Mouse (Mus musculus) adrenal gland, postnatal 36 days (tissue): ENCODE measurements at regions not wholly inside any gene's neighbourhood (a gene's known extent, or its start where the extent isn't known, plus 50 kb on each side); places are given as distances from the start of the nearest gene placed in this dataset.
A peak's percentile ranks its signal among the peaks of the same experiment; 100 is the strongest.

Experiments
- DNase-seq, 2 experiments: peaks; one replicate each; pipeline ENCODE4 v3.0.0; 2021; ENCODE audit warnings: mixed read lengths in 1 of 2

DNA sequence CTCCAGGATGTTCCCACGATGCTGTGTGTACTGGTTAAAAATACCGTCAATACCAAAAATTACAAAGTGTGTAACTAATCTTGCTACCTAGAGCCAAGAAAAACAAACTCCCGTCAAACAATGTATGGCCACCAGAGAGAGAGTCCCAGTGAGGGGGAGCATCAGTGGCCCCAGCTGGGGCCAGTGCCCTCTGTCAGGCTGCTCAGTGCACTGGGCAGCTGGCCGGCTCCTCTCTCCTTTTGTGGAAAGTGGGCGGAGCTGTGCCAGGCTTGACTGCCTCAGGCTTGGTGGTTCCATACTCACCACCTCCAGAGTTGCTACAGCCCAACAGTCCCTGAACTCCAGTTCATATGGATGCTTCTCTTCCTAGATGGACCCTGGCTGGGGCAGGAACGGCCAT lies 53.8 kb upstream of the Sept5 start:
- DNase-seq, result peak; percentile 17 to 26

DNA sequence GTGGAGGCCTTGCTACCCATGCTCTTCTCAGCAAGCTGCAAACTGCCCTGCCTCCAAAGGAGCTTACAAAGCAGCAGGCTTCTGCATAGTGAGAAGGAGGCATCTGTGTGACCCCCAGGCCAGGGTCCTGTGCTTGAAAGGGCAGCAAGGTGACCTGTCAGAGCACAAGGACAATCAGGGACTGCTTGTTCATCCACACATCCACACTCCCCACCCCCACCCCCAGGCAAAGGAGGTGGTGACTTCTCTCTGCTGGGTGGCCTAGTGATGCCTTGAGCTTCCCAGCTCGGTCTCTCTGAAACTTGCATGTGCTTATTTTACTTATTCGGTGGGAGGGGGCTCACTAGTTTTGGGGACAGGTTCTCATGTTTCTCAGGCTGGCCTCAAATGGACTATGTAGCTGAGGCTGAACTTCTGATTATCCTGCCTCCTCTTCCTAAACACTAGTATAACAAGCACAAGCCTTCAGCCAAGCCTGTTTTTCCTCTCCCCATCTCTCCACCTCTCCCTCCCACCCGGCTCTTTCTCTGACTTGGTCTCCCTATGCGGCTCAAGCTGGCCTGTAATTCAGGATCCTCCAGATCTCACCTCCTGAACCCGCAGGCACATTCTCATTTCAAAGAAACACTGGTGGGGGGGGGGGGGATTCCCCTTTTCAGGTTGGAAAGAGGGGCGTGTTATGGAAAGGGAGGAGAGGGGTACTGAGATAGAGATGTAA lies 56.4 kb upstream of the Sept5 start:
- no peak for DNase-seq

- peak; percentile 95 for DNase-seq
Measured at GRCm38 (mm10) chr16:18686916-18687315, 57.2 kb upstream of the Sept5 start.

DNA sequence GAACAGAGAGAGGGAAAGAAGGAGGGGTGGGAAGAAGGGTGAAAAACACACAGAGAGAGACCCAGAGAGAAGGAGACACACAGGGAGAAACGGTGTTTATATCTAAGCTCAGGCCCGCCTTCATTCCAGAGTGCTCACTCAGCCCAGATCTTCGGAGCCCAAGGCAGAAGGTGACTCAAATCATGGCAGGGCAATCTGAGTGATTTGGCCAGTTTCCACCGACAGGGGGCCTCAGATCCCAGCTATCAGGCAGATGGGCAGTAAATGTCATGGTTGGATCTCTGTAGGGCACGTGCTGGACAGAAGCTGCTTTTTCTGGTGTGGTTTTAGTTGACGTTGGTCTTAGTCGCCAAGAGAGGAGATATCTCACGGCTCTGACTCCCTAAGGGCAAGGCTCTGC lies 57.6 kb upstream of the Sept5 start:
- peak; percentile 90 for DNase-seq

DNA sequence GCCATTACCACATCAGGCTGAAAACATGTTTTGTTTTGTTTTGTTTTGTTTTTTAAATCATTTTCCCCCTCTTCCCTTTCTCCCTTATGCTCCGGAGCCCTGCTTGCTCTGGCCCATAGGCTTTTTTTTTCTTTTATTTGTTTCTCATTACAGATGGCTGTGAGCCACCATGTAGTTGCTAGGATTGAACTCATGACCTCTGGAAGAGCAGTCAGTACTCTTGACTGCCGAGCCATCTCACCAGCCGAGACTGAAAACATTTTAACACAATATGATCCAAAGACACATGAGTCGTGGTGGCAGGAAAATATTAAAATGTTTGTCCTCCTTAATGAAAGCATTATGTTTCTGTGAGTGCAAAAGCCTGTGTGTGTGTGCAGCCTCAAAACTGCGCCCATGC lies 65.8 kb upstream of the Sept5 start:
- DNase-seq, result no peak

- peak; percentile 89 to 93 for DNase-seq
Measured at GRCm38 (mm10) chr16:18696074-18696819, 66.5 kb upstream of the Sept5 start.

GRCm38 (mm10) chr16:18696820-18697168 lies 67.0 kb upstream of the Sept5 start:
- no peak for DNase-seq

GRCm38 (mm10) chr16:18704126-18704525 lies 72.5 kb upstream of the Cldn5 start:
- DNase-seq, result no peak

DNA sequence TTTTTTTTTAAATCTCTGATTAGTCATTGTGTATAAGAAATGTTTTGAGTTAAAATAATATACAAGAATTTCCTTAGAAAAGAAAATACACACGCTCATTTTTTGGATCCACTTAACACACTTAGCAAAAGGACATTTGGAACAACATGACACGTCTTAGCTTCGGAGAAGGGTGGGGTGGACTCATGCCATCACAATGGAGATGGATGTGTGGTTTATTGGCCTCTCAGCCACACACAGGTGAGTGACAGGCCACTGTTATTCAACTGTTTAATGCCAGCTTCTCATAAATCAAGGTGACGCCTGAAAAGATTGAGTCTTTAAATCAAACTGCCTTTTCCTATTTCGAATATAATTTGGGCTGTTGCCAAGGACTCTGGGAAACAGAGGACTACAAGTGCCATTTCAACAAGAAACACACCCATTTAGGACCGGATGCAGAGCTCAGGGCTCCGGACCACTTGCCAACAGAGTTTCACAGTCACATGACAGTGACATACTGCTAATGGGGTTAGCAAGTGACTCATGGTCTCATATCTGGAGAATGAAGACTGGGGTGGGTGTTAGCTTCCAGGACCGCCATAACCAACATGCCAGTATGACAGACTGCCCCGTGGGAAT lies 71.5 kb upstream of the Cldn5 start:
- peak; percentile 40 to 48 for DNase-seq

DNA sequence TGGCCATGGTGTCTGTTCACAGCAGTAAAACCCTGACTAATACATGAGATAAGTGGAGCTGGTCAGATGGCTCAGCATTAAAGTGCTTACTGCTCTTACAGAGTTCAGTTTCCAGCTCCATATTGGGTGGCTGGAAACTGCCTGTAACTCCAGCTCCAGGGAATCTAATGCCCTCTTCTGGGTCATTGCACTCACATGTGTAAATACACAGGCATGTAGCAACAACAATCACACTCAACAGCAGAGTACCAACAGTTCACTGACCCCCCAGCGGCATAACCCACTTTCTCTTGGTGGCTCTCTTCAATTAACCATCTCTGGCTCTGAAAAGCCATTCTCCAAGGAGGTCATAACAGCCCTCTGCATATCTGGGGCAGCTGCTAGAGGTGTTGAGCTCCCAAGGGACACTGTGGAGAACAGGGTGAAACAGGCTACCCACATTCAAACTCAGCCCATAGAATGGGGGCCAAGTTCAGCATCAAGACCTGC lies 65.0 kb upstream of the Cldn5 start:
- DNase-seq, result no peak

GRCm38 (mm10) chr16:18713017-18713416 lies 63.6 kb upstream of the Cldn5 start:
- DNase-seq, result no peak

GRCm38 (mm10) chr16:18715381-18715780 lies 61.3 kb upstream of the Cldn5 start:
- no peak for DNase-seq

DNA sequence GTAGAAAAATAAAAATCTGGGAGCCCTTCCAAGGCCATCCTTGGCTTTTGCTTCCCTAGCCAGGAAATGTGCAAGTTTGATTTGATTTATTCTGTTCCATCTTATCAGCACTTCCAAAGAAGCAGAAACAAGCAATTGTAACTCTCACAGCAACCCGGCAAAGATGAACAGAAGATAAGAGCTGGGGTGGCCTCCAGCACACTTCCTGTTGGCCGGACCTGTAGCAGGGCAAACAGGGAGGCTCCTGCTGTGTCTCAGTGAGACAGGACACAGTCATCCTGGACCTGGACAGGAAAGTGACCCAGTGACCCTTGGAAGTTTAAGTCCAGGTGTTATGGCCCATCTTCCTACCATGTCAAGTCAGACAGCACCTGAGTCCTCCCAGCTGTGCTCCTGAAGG lies 58.6 kb upstream of the Cldn5 start:
- peak; percentile 47 to 50 for DNase-seq

GRCm38 (mm10) chr16:18720433-18721233 lies 56.0 kb upstream of the Cldn5 start:
- DNase-seq, result no peak

GRCm38 (mm10) chr16:18723186-18723843 lies 53.3 kb upstream of the Cldn5 start:
- no peak for DNase-seq

DNA sequence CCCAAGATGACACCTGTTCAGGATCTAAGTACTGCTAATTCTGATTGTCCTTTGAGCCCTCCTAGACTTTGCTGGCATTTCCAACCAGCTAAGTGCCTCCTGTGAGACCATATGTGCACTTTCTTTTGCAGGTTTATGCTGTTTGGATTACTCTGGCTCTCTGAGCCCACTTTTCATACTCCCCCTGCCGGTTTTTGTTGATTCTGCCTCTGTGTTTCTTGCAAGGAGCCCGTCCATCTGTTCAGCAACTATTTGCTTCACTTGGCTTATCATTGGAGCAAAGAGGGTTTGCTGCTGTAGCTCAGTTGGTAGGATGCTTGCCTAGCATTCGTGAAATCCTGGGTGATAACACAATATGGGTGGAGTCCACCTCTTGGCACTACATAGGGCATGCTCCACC lies 52.8 kb upstream of the Cldn5 start:
- DNase-seq, result no peak

DNA sequence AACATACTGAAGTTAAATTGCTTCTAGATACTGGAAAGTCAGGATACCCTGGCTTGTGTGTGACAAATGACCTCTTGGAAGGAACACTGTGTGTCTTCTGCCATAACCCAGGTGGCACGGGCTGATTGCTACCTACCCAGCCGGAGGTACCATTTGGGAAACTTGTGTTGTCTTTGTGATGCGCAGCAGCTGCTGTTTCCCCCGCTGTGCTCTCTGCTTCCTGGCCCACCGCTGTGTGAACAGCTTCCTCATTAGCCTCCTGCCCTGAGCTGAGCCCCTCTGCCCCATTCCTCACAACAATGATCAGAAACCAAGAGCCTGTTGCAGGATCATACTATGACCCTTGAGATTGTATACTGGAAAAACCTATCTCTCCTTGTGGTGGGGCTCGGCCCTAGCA lies 51.9 kb upstream of the Cldn5 start:
- DNase-seq, result no peak
